Mouse (Mus musculus) left cerebral cortex, postnatal 36 days (tissue): ENCODE measurements at regions not wholly inside any gene's neighbourhood (a gene's known extent, or its start where the extent isn't known, plus 50 kb on each side); places are given as distances from the start of the nearest gene placed in this dataset.

Experiments used
- DNase-seq, 2 experiments: peaks; one replicate each; pipeline ENCODE4 v3.0.0; 2021 to 2022; ENCODE audit warnings: low spot score in 2 of 2, mixed read lengths in 1 of 2
- intact Hi-C: fragments of 180-260 bp; cut with DNase I; formaldehyde crosslinking; loops from one replicate; pipeline ENCODE4 v1.15.1; 2025

GRCm38 (mm10) chr14:104029668-104030530 lies 185.7 kb upstream of the Ednrb start:
- no peak for DNase-seq
- intact Hi-C loops = loop anchor here (5.0 to 10.0 kb wide), 6 partner anchors 188 to 1095 kb away; partner anchors contain the start of gene Ednrb

- intact Hi-C loops = loop anchor here (5.0 to 10.0 kb wide), 4 partner anchors 186 to 476 kb away; partner anchors contain the start of gene Ednrb
- DNase-seq = no peak
These were observed 183.7 kb upstream of the Ednrb start for GRCm38 (mm10) chr14:104027900-104028285.

GRCm38 (mm10) chr14:104027077-104027899 lies 183.1 kb upstream of the Ednrb start:
- intact Hi-C loops = loop anchor here (5.0 to 10.0 kb wide), 4 partner anchors 185 to 475 kb away; partner anchors contain the start of gene Ednrb
- peak; percentile 11 to 21 for DNase-seq

- intact Hi-C loops = no loop called here
- DNase-seq = no peak
These were observed 164.3 kb upstream of the Ednrb start for GRCm38 (mm10) chr14:104008538-104008937.

GRCm38 (mm10) chr14:104006426-104006825 lies 162.2 kb upstream of the Ednrb start:
- DNase-seq = no peak
- intact Hi-C loops = no loop called here

- intact Hi-C loops = no loop called here
- no peak for DNase-seq
These were observed 160.9 kb upstream of the Ednrb start for GRCm38 (mm10) chr14:104005132-104005531.

GRCm38 (mm10) chr14:104002421-104002820 lies 158.2 kb upstream of the Ednrb start:
- no peak for DNase-seq
- intact Hi-C loops = no loop called here

GRCm38 (mm10) chr14:103990418-103990817 lies 146.2 kb upstream of the Ednrb start:
- intact Hi-C loops = no loop called here
- DNase-seq = no peak

- intact Hi-C loops = no loop called here
- no peak for DNase-seq
These were observed 145.7 kb upstream of the Ednrb start for GRCm38 (mm10) chr14:103989949-103990348.

- DNase-seq = no peak
- intact Hi-C loops = no loop called here
These were observed 143.1 kb upstream of the Ednrb start for GRCm38 (mm10) chr14:103987266-103987665.

GRCm38 (mm10) chr14:103984349-103984748 lies 140.1 kb upstream of the Ednrb start:
- intact Hi-C loops = no loop called here
- DNase-seq = no peak

GRCm38 (mm10) chr14:103978808-103979207 lies 134.6 kb upstream of the Ednrb start:
- intact Hi-C loops = no loop called here
- DNase-seq = no peak

GRCm38 (mm10) chr14:103977769-103978168 lies 133.6 kb upstream of the Ednrb start:
- intact Hi-C loops = no loop called here
- no peak for DNase-seq

- intact Hi-C loops = no loop called here
- DNase-seq = no peak
These were observed 129.8 kb upstream of the Ednrb start for GRCm38 (mm10) chr14:103973955-103974354.

GRCm38 (mm10) chr14:103973111-103973510 lies 128.9 kb upstream of the Ednrb start:
- no peak for DNase-seq
- intact Hi-C loops = no loop called here

- intact Hi-C loops = no loop called here
These were observed 125.1 kb upstream of the Ednrb start for GRCm38 (mm10) chr14:103969305-103969704.

GRCm38 (mm10) chr14:103966293-103966692 lies 122.1 kb upstream of the Ednrb start:
- intact Hi-C loops = no loop called here

More at GRCm38 (mm10) chr14:103969305-103969704, 125.1 kb upstream of the Ednrb start:
- DNase-seq = no peak

GRCm38 (mm10) chr14:103962303-103962881 lies 118.2 kb upstream of the Ednrb start:
- no peak for DNase-seq
- intact Hi-C loops = no loop called here

More at GRCm38 (mm10) chr14:103966293-103966692, 122.1 kb upstream of the Ednrb start:
- DNase-seq = no peak

GRCm38 (mm10) chr14:103951899-103952298 lies 107.7 kb upstream of the Ednrb start:
- intact Hi-C loops = no loop called here
- no peak for DNase-seq

- DNase-seq = no peak
- intact Hi-C loops = no loop called here
These were observed 105.7 kb upstream of the Ednrb start for GRCm38 (mm10) chr14:103949950-103950349.
